Mouse (Mus musculus) MEL (cell line): ENCODE measurements around the gene Ivd. TPM values are rescaled to one million over a fixed set of nuclear protein-coding genes. Genes with fewer than 3 reads are reported as not detected.

Experiments
- DNase-seq: peaks from one replicate; pipeline ENCODE4 v3.0.0; 2011; ENCODE audit warnings: low read depth, low spot score
- H3K27ac ChIP-seq: 2 replicates; pipeline ENCODE4 v1.5.1; 2012; ENCODE audit warnings: low read depth, mild to moderate bottlenecking, control low read depth, low read length, moderate library complexity; ENCODE audit not compliant: control insufficient read depth
- H3K27me3 ChIP-seq, 2 experiments: fragments of 150-350 bp in 1 of 2; sonication (generic) in 1 of 2; 2 replicates each; pipeline ENCODE4 v1.6.1; 2012; ENCODE audit warnings: low read length in 2 of 2, mild to moderate bottlenecking in 2 of 2, improper control_type of control experiment in 1 of 2, moderate library complexity in 1 of 2; ENCODE audit not compliant: insufficient read depth in 2 of 2, control insufficient read depth in 1 of 2
- H3K36me3 ChIP-seq, 2 experiments: 2 replicates each; pipeline ENCODE4 v1.6.1; 2012 to 2014; ENCODE audit warnings: low read length in 2 of 2, improper control_type of control experiment in 1 of 2, inconsistent platforms in 1 of 2, mild to moderate bottlenecking in 1 of 2; ENCODE audit not compliant: insufficient read depth in 2 of 2, control insufficient read depth in 1 of 2
- H3K4me1 ChIP-seq, 2 experiments: fragments of 150-350 bp in 1 of 2; sonication (generic) in 1 of 2; 2 replicates each; pipeline ENCODE4 v1.6.1; 2012; ENCODE audit warnings: low read length in 2 of 2, improper control_type of control experiment in 1 of 2, mild to moderate bottlenecking in 1 of 2; ENCODE audit not compliant: insufficient read depth in 2 of 2, control insufficient read depth in 1 of 2
- H3K4me3 ChIP-seq, 2 experiments: fragments of 150-350 bp in 1 of 2; sonication (generic) in 1 of 2; 2 replicates each; pipeline ENCODE4 v1.5.1; 2012; ENCODE audit warnings: low read depth in 2 of 2, low read length in 2 of 2, mild to moderate bottlenecking in 2 of 2, moderate library complexity in 2 of 2, control low read depth in 1 of 2, improper control_type of control experiment in 1 of 2; ENCODE audit not compliant: control insufficient read depth in 1 of 2, insufficient read depth in 1 of 2
- H3K79me2 ChIP-seq: 2 replicates; pipeline ENCODE4 v1.6.1; 2012; ENCODE audit warnings: mild to moderate bottlenecking, low read length, moderate library complexity; ENCODE audit not compliant: control insufficient read depth, poor library complexity, insufficient read depth
- H3K9ac ChIP-seq: 2 replicates; pipeline ENCODE4 v1.6.1; 2012; ENCODE audit warnings: low read depth, mild to moderate bottlenecking, control low read depth, low read length, moderate library complexity; ENCODE audit not compliant: control insufficient read depth, poor library complexity, severe bottlenecking
- H3K9me3 ChIP-seq: fragments of 150-350 bp; sonication (generic); replicated peaks from 2 replicates; pipeline ENCODE4 v1.6.1; 2012; ENCODE audit warnings: mild to moderate bottlenecking, low read length, improper control_type of control experiment, moderate library complexity; ENCODE audit not compliant: insufficient read depth
- BHLHE40 ChIP-seq: IDR thresholded peaks from 2 replicates; pipeline ENCODE4 v1.6.1; 2012; ENCODE audit warnings: low read depth, mild to moderate bottlenecking, inconsistent platforms, low read length, improper control_type of control experiment, borderline replicate concordance
- CHD1 ChIP-seq: IDR thresholded peaks from 2 replicates; pipeline ENCODE4 v1.6.1; 2012; ENCODE audit warnings: low read depth, mild to moderate bottlenecking, inconsistent platforms, low read length, improper control_type of control experiment
- CHD2 ChIP-seq: IDR thresholded peaks from 2 replicates; pipeline ENCODE4 v1.6.1; 2011; ENCODE audit warnings: low read length, improper control_type of control experiment
- CTCF ChIP-seq, 3 experiments: IDR thresholded peaks in 2 of 3; conservative IDR thresholded peaks in 1 of 3; 2 replicates each; pipeline ENCODE4 v1.5.1; 2011 to 2012; ENCODE audit warnings: low read length in 3 of 3, low read depth in 2 of 3, mild to moderate bottlenecking in 2 of 3, improper control_type of control experiment in 1 of 3, inconsistent platforms in 1 of 3, mixed read lengths in 1 of 3, moderate library complexity in 1 of 3; ENCODE audit not compliant: control insufficient read depth in 1 of 3, insufficient read depth in 1 of 3, poor library complexity in 1 of 3, severe bottlenecking in 1 of 3
- E2F4 ChIP-seq: IDR thresholded peaks from 2 replicates; pipeline ENCODE4 v1.6.1; 2011; ENCODE audit warnings: low read depth, low read length, improper control_type of control experiment, borderline replicate concordance
- EP300 ChIP-seq, 2 experiments: IDR thresholded peaks; 2 replicates each; pipeline ENCODE4 v1.6.1; 2011; ENCODE audit warnings: improper control_type of control experiment in 2 of 2, low read length in 2 of 2, low read depth in 1 of 2, mild to moderate bottlenecking in 1 of 2
- ETS1 ChIP-seq: IDR thresholded peaks from 2 replicates; pipeline ENCODE4 v1.6.1; 2012; ENCODE audit warnings: low read depth, mild to moderate bottlenecking, inconsistent platforms, low read length, improper control_type of control experiment, moderate library complexity
- GABPA ChIP-seq: IDR thresholded peaks from 2 replicates; pipeline ENCODE4 v1.6.1; 2012; ENCODE audit warnings: low read depth, mild to moderate bottlenecking, inconsistent platforms, low read length, improper control_type of control experiment, moderate library complexity
- GATA1 ChIP-seq: IDR thresholded peaks from 2 replicates; pipeline ENCODE4 v1.6.1; 2011; ENCODE audit warnings: low read depth, low read length, improper control_type of control experiment
- HCFC1 ChIP-seq: IDR thresholded peaks from 2 replicates; pipeline ENCODE4 v1.6.1; 2012; ENCODE audit warnings: low read depth, mild to moderate bottlenecking, inconsistent platforms, low read length, improper control_type of control experiment, moderate library complexity
- KAT2A ChIP-seq: conservative IDR thresholded peaks from 2 replicates; pipeline ENCODE4 v1.6.1; 2012; ENCODE audit warnings: low read depth, low read length, improper control_type of control experiment, inconsistent platforms
- MAFK ChIP-seq: IDR thresholded peaks from 2 replicates; pipeline ENCODE4 v1.6.1; 2011; ENCODE audit warnings: low read depth, mild to moderate bottlenecking, low read length, improper control_type of control experiment, borderline replicate concordance
- MAX ChIP-seq: IDR thresholded peaks from 2 replicates; pipeline ENCODE4 v1.6.1; 2011; ENCODE audit warnings: low read length, improper control_type of control experiment
- MAZ ChIP-seq: IDR thresholded peaks from 2 replicates; pipeline ENCODE4 v1.6.1; 2012; ENCODE audit warnings: low read depth, mild to moderate bottlenecking, inconsistent platforms, low read length, improper control_type of control experiment
- MEF2A ChIP-seq: IDR thresholded peaks from 2 replicates; pipeline ENCODE4 v1.6.1; 2014; ENCODE audit warnings: low read depth, mild to moderate bottlenecking, inconsistent platforms, low read length, improper control_type of control experiment; ENCODE audit not compliant: poor library complexity, insufficient replicate concordance, severe bottlenecking; ENCODE audit errors: extremely low read depth
- MXI1 ChIP-seq: IDR thresholded peaks from 2 replicates; pipeline ENCODE4 v1.6.1; 2011; ENCODE audit warnings: mild to moderate bottlenecking, low read depth, low read length, improper control_type of control experiment
- MYB ChIP-seq: IDR thresholded peaks from 2 replicates; pipeline ENCODE4 v1.6.1; 2011; ENCODE audit warnings: mild to moderate bottlenecking, low read depth, low read length, improper control_type of control experiment
- MYC ChIP-seq: IDR thresholded peaks from 2 replicates; pipeline ENCODE4 v1.6.1; 2011; ENCODE audit warnings: low read depth, mild to moderate bottlenecking, low read length, improper control_type of control experiment, moderate library complexity
- NELFE ChIP-seq: IDR thresholded peaks from 2 replicates; pipeline ENCODE4 v1.6.1; 2011; ENCODE audit warnings: low read depth, low read length, improper control_type of control experiment
- POLR2A ChIP-seq, 2 experiments: IDR thresholded peaks; 2 replicates each; pipeline ENCODE4 v1.6.1; 2011 to 2012; ENCODE audit warnings: low read length in 2 of 2, mild to moderate bottlenecking in 2 of 2, control low read depth in 1 of 2, improper control_type of control experiment in 1 of 2, low read depth in 1 of 2, moderate library complexity in 1 of 2; ENCODE audit not compliant: control insufficient read depth in 1 of 2, insufficient read depth in 1 of 2, poor library complexity in 1 of 2
- POLR2AphosphoS2 ChIP-seq: IDR thresholded peaks from 2 replicates; pipeline ENCODE4 v1.6.1; 2011; ENCODE audit warnings: low read length, improper control_type of control experiment
- RAD21 ChIP-seq: IDR thresholded peaks from 2 replicates; pipeline ENCODE4 v1.6.1; 2011; ENCODE audit warnings: mild to moderate bottlenecking, low read depth, low read length, improper control_type of control experiment
- SIN3A ChIP-seq: IDR thresholded peaks from 2 replicates; pipeline ENCODE4 v1.6.1; 2012; ENCODE audit warnings: low read length, improper control_type of control experiment, inconsistent platforms
- SMC3 ChIP-seq: IDR thresholded peaks from 2 replicates; pipeline ENCODE4 v1.6.1; 2011; ENCODE audit warnings: low read depth, low read length, improper control_type of control experiment
- TBP ChIP-seq: IDR thresholded peaks from 2 replicates; pipeline ENCODE4 v1.8.0; 2011; ENCODE audit warnings: low read depth, low read length, improper control_type of control experiment
- TCF12 ChIP-seq: IDR thresholded peaks from 2 replicates; pipeline ENCODE4 v1.6.1; 2014; ENCODE audit warnings: low read depth, mild to moderate bottlenecking, inconsistent platforms, low read length, improper control_type of control experiment, moderate library complexity
- UBTF ChIP-seq: IDR thresholded peaks from 2 replicates; pipeline ENCODE4 v1.6.1; 2012; ENCODE audit warnings: low read depth, mild to moderate bottlenecking, inconsistent platforms, low read length, improper control_type of control experiment, moderate library complexity, borderline replicate concordance; ENCODE audit not compliant: insufficient read depth
- USF1 ChIP-seq: IDR thresholded peaks from 2 replicates; pipeline ENCODE4 v1.6.1; 2014; ENCODE audit warnings: low read depth, mild to moderate bottlenecking, inconsistent platforms, low read length, improper control_type of control experiment, moderate library complexity
- ZC3H11A ChIP-seq: IDR thresholded peaks from 2 replicates; pipeline ENCODE4 v1.6.1; 2012; ENCODE audit warnings: low read depth, mild to moderate bottlenecking, inconsistent platforms, low read length, improper control_type of control experiment
- ZKSCAN1 ChIP-seq: IDR thresholded peaks from 2 replicates; pipeline ENCODE4 v1.6.1; 2012; ENCODE audit warnings: low read depth, mild to moderate bottlenecking, inconsistent platforms, low read length, improper control_type of control experiment, moderate library complexity
- ZMIZ1 ChIP-seq: IDR thresholded peaks from 2 replicates; pipeline ENCODE4 v1.6.1; 2012; ENCODE audit warnings: low read depth, mild to moderate bottlenecking, inconsistent platforms, low read length, improper control_type of control experiment, moderate library complexity
- ZNF384 ChIP-seq: IDR thresholded peaks from 2 replicates; pipeline ENCODE4 v1.6.1; 2012; ENCODE audit warnings: low read depth, mild to moderate bottlenecking, inconsistent platforms, low read length, improper control_type of control experiment
- polyA plus RNA-seq, 2 experiments: library from polyadenylated mRNA; stranded (reverse) in 1 of 2; unstranded in 1 of 2; fragments of >175 nt in 1 of 2; fragments of >200 nt in 1 of 2; gene quantifications; 2 replicates each; pipeline versions ENCODE4 v1.2.1 to v1.2.4; 2012; ENCODE audit warnings: low replicate concordance in 2 of 2, low read depth in 1 of 2; ENCODE audit not compliant: insufficient read length in 2 of 2, insufficient read depth in 1 of 2, missing spikeins in 1 of 2
- total RNA-seq: library from RNA; depleted of rRNA; stranded (reverse); fragments of 300-350 nt; gene quantifications from 2 replicates; pipeline ENCODE4 v1.2.3, GENCODE M21; 2012; rRNA removed

Ivd gene
- total RNA-seq = 17.1 and 21.2 TPM in 2 replicates
- 10 to 100 TPM in 1 of 2 experiments, not detected in 1; 33.4 TPM for polyA plus RNA-seq

DNA sequence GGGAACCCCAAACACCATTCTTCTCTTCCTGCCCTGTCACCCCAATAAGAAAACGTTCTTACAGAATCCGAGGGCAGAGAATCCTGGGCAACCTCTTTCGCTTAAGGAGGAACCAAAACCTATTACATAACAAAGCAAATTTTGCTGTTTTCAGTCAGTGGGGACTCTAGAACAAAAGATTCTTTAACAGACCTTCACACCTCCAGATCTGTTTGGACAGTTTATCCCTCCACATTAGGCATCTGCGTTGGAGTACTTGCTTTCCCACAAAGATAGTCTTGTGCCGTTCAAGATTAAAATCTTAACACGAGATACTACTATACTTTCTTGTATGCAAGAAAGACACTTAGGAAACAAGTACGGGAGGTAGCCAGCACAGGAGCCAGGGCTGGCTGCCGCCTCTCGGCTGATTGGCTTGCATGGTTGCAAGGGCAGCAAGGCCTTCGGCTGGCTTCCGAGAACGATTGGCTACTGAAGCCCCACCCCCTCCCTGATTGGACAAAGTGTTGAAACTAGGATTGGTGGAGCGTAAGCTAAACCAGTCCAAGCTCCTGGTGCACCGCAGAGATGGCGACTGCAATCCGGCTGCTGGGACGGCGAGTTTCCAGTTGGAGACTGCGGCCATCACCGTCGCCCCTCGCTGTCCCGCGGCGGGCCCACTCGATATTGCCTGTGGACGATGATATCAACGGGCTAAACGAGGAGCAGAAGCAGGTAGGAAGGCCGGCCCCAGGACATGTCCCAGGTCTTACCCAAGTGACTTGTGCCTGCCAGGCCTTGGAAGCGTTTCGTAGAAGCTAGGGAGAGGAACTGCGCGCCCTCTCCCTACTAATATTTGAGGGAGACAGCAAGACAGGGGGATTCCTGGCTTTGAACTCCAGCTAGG is at the start of gene Ivd:
Gene Ivd (plus strand): TSS at position 501 of the 886 bp plus-strand sequence.
- Histone ChIP-seq H3K9me3 (no peaks in the 10 kb centered on the region), H3K4me1 (peaks cover 0 to 5% of the 10 kb centered on the region in 2 experiments; a peak in 2 of 4 replicates), H3K4me3 (peak within 1 kb of the TSS; percentile 86 to 93), H3K27me3 (no peaks in the 10 kb centered on the region), H3K79me2 (peaks cover 3% of the 10 kb centered on the region; the same call in 1 of the 2 replicates), H3K36me3 (no peaks in the 10 kb centered on the region; a peak in 1 of 4 replicates), H3K9ac (peak within 1 kb of the TSS; percentile 77), H3K27ac (0 out of 2 replicates have a peak within 1 kb of the TSS, but pooled peaks have one; percentile 39)
- TF ChIP-seq USF1 (no peak), KAT2A (no peak), CHD1 (no peak), RAD21 (no peak), MYB (no peak), E2F4 (no peak), MXI1 (peak; percentile 18; the same call in 1 of the 2 replicates), SIN3A (peak; percentile 71; the same call in 1 of the 2 replicates), HCFC1 (peak; percentile 69; the same call in 1 of the 2 replicates), GABPA (no peak), CTCF (IDR thresholded peaks at IDR 0.05 in 2 of 3, conservative IDR thresholded peaks at IDR 0.05 in 1 of 3; ENCODE audit: control insufficient read depth in 1 of 3, insufficient read depth in 1 of 3, low read depth in 2 of 3, low read length in 3 of 3, poor library complexity in 1 of 3, severe bottlenecking in 1 of 3) (no peak), TCF12 (peak; percentile 32; the same call in 1 of the 2 replicates), ZKSCAN1 (no peak), ETS1 (peak; percentile 39; the same call in 1 of the 2 replicates), NELFE (peak; percentile 71), MEF2A (no peak), SMC3 (no peak), TBP (peak; percentile 24; the same call in 1 of the 2 replicates), MYC (no peak), MAFK (no peak), MAZ (no peak), ZNF384 (no peak), UBTF (no peak), BHLHE40 (0 out of 2 replicates have a peak, but pooled peaks have one; percentile 9), ZC3H11A (no peak), CHD2 (peak; percentile 77), ZMIZ1 (no peak), EP300 (IDR thresholded peaks at IDR 0.05; ENCODE audit: low read depth in 1 of 2, low read length in 2 of 2) (0 out of 4 replicates have a peak, but pooled peaks of 1 of the 2 experiments have one; percentile 20), MAX (peak; percentile 35; the same call in 1 of the 2 replicates), POLR2AphosphoS2 (peak; percentile 67; the same call in 1 of the 2 replicates), POLR2A (IDR thresholded peaks at IDR 0.05; ENCODE audit: control insufficient read depth in 1 of 2, insufficient read depth in 1 of 2, low read depth in 1 of 2, low read length in 2 of 2, poor library complexity in 1 of 2) (peak; percentile 73 to 87; a peak in 3 of 4 replicates), GATA1 (no peak)
- peak; percentile 99 for DNase-seq
